18 mouse cellular contexts compared by ENCODE assay signal in the genomic region with DNA sequence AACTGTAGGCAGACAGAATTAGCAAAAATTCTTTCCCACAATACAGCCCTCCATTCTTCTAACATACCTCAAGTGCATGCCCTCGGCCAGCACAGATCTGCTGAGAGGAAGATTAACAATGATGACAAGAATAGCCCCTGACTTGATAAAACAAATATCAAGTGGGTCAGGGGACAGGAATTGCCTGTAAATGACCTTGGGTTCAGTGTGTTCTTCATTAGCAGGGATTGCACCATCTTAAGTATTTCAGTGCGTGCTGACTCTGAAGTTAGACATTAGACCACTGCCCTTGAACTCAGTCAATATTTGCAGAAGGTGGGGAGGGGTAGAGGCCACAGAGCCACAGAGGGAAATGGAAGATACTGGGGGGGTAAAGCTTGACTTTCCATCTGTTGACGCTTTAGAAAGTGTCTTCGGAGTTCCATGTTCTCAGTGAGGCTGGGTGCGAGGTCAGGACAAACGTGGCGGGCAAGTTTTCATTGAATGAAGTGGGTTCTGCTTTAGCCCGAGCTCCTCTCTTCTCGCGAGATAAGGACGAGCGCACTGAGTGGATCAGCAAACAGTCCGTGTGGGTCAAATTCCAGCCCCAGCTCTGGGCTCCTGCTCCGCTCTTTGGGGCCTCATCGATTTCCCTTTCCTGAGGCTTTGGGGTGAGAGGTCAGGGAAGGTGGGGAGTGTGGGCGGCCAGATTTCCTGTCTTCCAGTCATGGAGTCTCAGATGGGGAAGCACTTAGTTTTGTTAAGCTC.
DNase-seq lines count a peak whose midpoint lies in the region; ATAC-seq and TF ChIP-seq lines count a peak whose summit lies in the region.
"Had no signal": no experiment of that assay in that cellular context is flagged by ENCODE, and none has a peak within 500 bp of the region (broad histone marks: within the 10 kb centered on the region; RNA-seq: fewer than 3 reads in every experiment).

No protein-coding gene starts in this region.

- ATAC-seq in heart, embryonic 11.5 days (replicated peaks; ENCODE audit: insufficient number of reproducible peaks, low FRiP score, low TSS enrichment): no peak
- peak; percentile 91 for ATAC-seq in intestine, embryonic 16.5 days
- ATAC-seq in liver, postnatal 0 days: peak; percentile 93
- no peak for ATAC-seq in hindbrain, embryonic 11.5 days (ENCODE audit: low FRiP score)
- ATAC-seq: midbrain, embryonic 15.5 days had no signal

- 39% methylated on average over 16 of the region's 16 CpGs for WGBS in heart, embryonic 11.5 days (ENCODE audit: insufficient replicate concordance)
- 49% methylated on average over 16 of the region's 16 CpGs for WGBS in intestine, embryonic 16.5 days
- 42% methylated on average over 16 of the region's 16 CpGs for WGBS in liver, postnatal 0 days (ENCODE audit: insufficient replicate concordance)
- 79% methylated on average over 16 of the region's 16 CpGs for WGBS in hindbrain, embryonic 11.5 days

- H3K27me3 ChIP-seq in heart, embryonic 11.5 days (ENCODE audit: control insufficient read depth, insufficient read depth, low read length): no peaks in the 10 kb centered on the region
- H3K27me3 ChIP-seq in intestine, embryonic 16.5 days (replicated peaks; ENCODE audit: control insufficient read depth, insufficient read depth, low read length): no peaks in the 10 kb centered on the region
- no peaks in the 10 kb centered on the region for H3K27me3 ChIP-seq in liver, postnatal 0 days (ENCODE audit: insufficient read depth, low read length)
- no peaks in the 10 kb centered on the region for H3K27me3 ChIP-seq in hindbrain, embryonic 11.5 days (ENCODE audit: control insufficient read depth, insufficient read depth, low read length)
- H3K27me3 ChIP-seq: forebrain, embryonic 12.5 days; midbrain, embryonic 15.5 days; neural tube, embryonic 12.5 days had no signal

- DNase-seq in heart, postnatal 4 days: no peak
- DNase-seq in embryo, embryonic 10.5 days (ENCODE audit: low spot score): peak; percentile 40
- DNase-seq in liver, postnatal 0 days: peak; percentile 72
- DNase-seq in spleen, postnatal 10 days (ENCODE audit: low spot score in 2 of 2): no peak
- no peak for DNase-seq in hindbrain, embryonic 11.5 days (ENCODE audit: low spot score)
- DNase-seq: adrenal gland, adult 8-10 months; B cell, adult 2 months; cerebellum, postnatal 10 days; kidney, postnatal 14 days; layer of hippocampus, adult 9-11 months; right cerebral cortex, postnatal 4 days; thymus, postnatal 4 days had no signal

- peaks cover 15% of the 10 kb centered on the region for H3K4me1 ChIP-seq in heart, embryonic 11.5 days (ENCODE audit: control insufficient read depth, insufficient read depth, low read length)
- H3K4me1 ChIP-seq in intestine, embryonic 16.5 days (ENCODE audit: control insufficient read depth, insufficient read depth, low read length): peaks cover 12% of the 10 kb centered on the region; the same call in 1 of the 2 replicates
- peaks cover 3% of the 10 kb centered on the region; the same call in 1 of the 2 replicates for H3K4me1 ChIP-seq in liver, postnatal 0 days (ENCODE audit: insufficient read depth)
- H3K4me1 ChIP-seq in hindbrain, embryonic 11.5 days (replicated peaks; ENCODE audit: control insufficient read depth, insufficient read depth, low read length): no peaks in the 10 kb centered on the region
- H3K4me1 ChIP-seq: forebrain, embryonic 12.5 days; midbrain, embryonic 15.5 days; neural tube, embryonic 12.5 days had no signal

- peak overlapping the region; percentile 66 for H3K27ac ChIP-seq in heart, embryonic 11.5 days (ENCODE audit: low read depth, low read length)
- H3K27ac ChIP-seq in intestine, embryonic 16.5 days (ENCODE audit: low read length): peak overlapping the region; percentile 54
- peak overlapping the region; percentile 87 for H3K27ac ChIP-seq in liver, postnatal 0 days (ENCODE audit: low read depth)
- no peak overlapping the region for H3K27ac ChIP-seq in hindbrain, embryonic 11.5 days (ENCODE audit: low read depth, low read length)
- H3K27ac ChIP-seq: forebrain, embryonic 12.5 days; macrophage; midbrain, embryonic 15.5 days; neural tube, embryonic 12.5 days had no signal

- no peaks in the 10 kb centered on the region for H3K9me3 ChIP-seq in heart, embryonic 11.5 days (replicated peaks; ENCODE audit: control insufficient read depth, low read length)
- H3K9me3 ChIP-seq in intestine, embryonic 16.5 days (ENCODE audit: control insufficient read depth, low read length): peaks cover 13% of the 10 kb centered on the region; the same call in 1 of the 2 replicates
- peaks cover 4% of the 10 kb centered on the region; the same call in 1 of the 2 replicates for H3K9me3 ChIP-seq in liver, postnatal 0 days (ENCODE audit: low read length)
- no peaks in the 10 kb centered on the region for H3K9me3 ChIP-seq in hindbrain, embryonic 11.5 days (ENCODE audit: control insufficient read depth, low read length)
- H3K9me3 ChIP-seq: midbrain, embryonic 15.5 days; neural tube, embryonic 12.5 days had no signal

- H3K4me3 ChIP-seq in heart, embryonic 11.5 days (ENCODE audit: low read depth, low read length): no peak overlapping the region
- no peak overlapping the region for H3K4me3 ChIP-seq in intestine, embryonic 16.5 days (ENCODE audit: low read length)
- H3K4me3 ChIP-seq in liver, postnatal 0 days (ENCODE audit: low read depth, low read length): no peak overlapping the region
- no peak overlapping the region for H3K4me3 ChIP-seq in hindbrain, embryonic 11.5 days (ENCODE audit: low read depth, low read length)
- H3K4me3 ChIP-seq: forebrain, embryonic 12.5 days; midbrain, embryonic 15.5 days; neural tube, embryonic 12.5 days had no signal

- no peaks in the 10 kb centered on the region for H3K36me3 ChIP-seq in heart, embryonic 11.5 days (ENCODE audit: control insufficient read depth, insufficient read depth, low read length)
- no peaks in the 10 kb centered on the region for H3K36me3 ChIP-seq in intestine, embryonic 16.5 days (ENCODE audit: control insufficient read depth, insufficient read depth, low read length)
- no peaks in the 10 kb centered on the region for H3K36me3 ChIP-seq in liver, postnatal 0 days (replicated peaks; ENCODE audit: insufficient read depth, low read length)
- H3K36me3 ChIP-seq in hindbrain, embryonic 11.5 days (ENCODE audit: control insufficient read depth, insufficient read depth, low read length): no peaks in the 10 kb centered on the region
- H3K36me3 ChIP-seq: forebrain, embryonic 12.5 days; midbrain, embryonic 15.5 days; neural tube, embryonic 12.5 days had no signal

- H3K4me2 ChIP-seq in heart, embryonic 11.5 days: 0 out of 2 replicates have a peak overlapping the region, but pooled peaks have one; percentile 16
- H3K4me2 ChIP-seq in intestine, embryonic 16.5 days (ENCODE audit: low read depth, low read length): peak overlapping the region; percentile 25
- no peak overlapping the region for H3K4me2 ChIP-seq in liver, postnatal 0 days (ENCODE audit: low read depth, low read length)
- no peak overlapping the region for H3K4me2 ChIP-seq in hindbrain, embryonic 11.5 days (replicated peaks; ENCODE audit: low read depth, low read length)
- H3K4me2 ChIP-seq: forebrain, embryonic 12.5 days; midbrain, embryonic 15.5 days; neural tube, embryonic 12.5 days had no signal

- TF ChIP-seq EP300 in liver, postnatal 0 days (IDR thresholded peaks at IDR 0.05; ENCODE audit: low read depth): peak; percentile 77; the same call in 1 of the 2 replicates

- H3K9ac ChIP-seq in heart, embryonic 11.5 days (ENCODE audit: low read depth, low read length): 0 out of 2 replicates have a peak overlapping the region, but pooled peaks have one; percentile 46
- no peak overlapping the region for H3K9ac ChIP-seq in intestine, embryonic 16.5 days (ENCODE audit: low read depth, low read length)
- H3K9ac ChIP-seq in liver, postnatal 0 days (replicated peaks): no peak overlapping the region
- H3K9ac ChIP-seq in hindbrain, embryonic 11.5 days (ENCODE audit: low read depth, low read length): no peak overlapping the region
- H3K9ac ChIP-seq: forebrain, embryonic 12.5 days; midbrain, embryonic 15.5 days; neural tube, embryonic 12.5 days had no signal

- no peak for TF ChIP-seq CTCF in liver, postnatal 0 days (IDR thresholded peaks at IDR 0.05; ENCODE audit: low read depth)

Comparison
In these comparisons a context has a peak if more than half of its experiments do, and no peak if none do; other contexts are left out.
1. ATAC-seq: peak in intestine, embryonic 16.5 days (single experiment) and liver, postnatal 0 days (single experiment); none in heart, embryonic 11.5 days (single experiment) and hindbrain, embryonic 11.5 days (single experiment).
2. H3K4me2 ChIP-seq: peak in heart, embryonic 11.5 days (single experiment) and intestine, embryonic 16.5 days (single experiment); none in liver, postnatal 0 days (single experiment) and hindbrain, embryonic 11.5 days (single experiment).
3. DNase-seq: peak in embryo, embryonic 10.5 days (single experiment) and liver, postnatal 0 days (single experiment); none in heart, postnatal 4 days (single experiment), spleen, postnatal 10 days (0 of 2) and hindbrain, embryonic 11.5 days (single experiment).